Mouse (Mus musculus): ENCODE measurements at regions not wholly inside any gene's neighbourhood (a gene's known extent, or its start where the extent isn't known, plus 50 kb on each side); places are given as distances from the start of the nearest gene placed in this dataset.

DNA sequence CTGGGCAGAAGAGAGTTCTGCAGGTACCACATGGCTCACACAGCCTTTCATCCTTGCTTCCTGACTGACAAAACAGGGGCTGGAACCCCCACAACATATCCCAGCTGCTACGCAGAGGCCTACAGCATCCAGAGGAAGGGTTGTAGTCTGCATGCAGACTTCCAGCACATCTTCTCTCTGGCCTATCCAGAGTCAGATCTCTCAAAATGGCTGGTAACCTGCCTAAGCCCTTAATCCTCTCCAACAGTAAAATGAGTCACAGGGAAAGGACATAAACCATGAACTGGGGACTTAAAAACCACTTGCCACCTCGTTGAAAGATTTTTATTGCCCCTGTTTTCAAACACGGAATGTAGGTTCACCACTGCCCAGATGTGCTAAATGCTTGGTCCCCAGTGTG, 183.6 kb upstream of the Spred2 start:
- no peak for DNase-seq (ENCODE audit: low read depth, low spot score)

- DNase-seq (ENCODE audit: low read depth, low spot score): peak; percentile 28
Measured at GRCm38 (mm10) chr11:19747097-19747972, 176.8 kb upstream of the Spred2 start.

- DNase-seq (ENCODE audit: low read depth, low spot score): no peak
Measured at GRCm38 (mm10) chr11:19747973-19748559, 176.1 kb upstream of the Spred2 start.

- DNase-seq (ENCODE audit: low read depth, low spot score): no peak
Measured at GRCm38 (mm10) chr11:19758892-19759291, 165.3 kb upstream of the Spred2 start.

- DNase-seq (ENCODE audit: low read depth, low spot score): peak; percentile 84
Measured at GRCm38 (mm10) chr11:19760861-19761693, 163.1 kb upstream of the Spred2 start.

- DNase-seq (ENCODE audit: low read depth, low spot score): no peak
Measured at GRCm38 (mm10) chr11:19761694-19761976, 162.5 kb upstream of the Spred2 start.

DNA sequence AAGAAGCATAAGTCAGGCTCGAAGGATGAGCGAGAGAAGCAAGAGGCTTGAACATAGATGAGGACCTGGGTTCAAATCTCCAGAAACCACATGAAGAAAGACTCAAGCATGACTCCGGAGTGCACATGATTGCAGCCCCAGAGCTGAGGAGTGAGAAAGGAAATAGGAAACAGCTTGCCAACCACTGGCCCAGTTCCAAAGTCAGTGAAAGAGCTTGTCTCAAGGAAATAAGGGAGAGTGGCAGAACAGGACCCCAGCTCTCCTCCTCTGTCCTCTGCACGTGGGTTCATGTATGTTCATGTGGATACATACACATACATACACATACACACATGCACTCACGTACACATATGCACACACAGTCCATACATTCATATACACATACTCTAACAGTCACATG, 156.9 kb upstream of the Spred2 start:
- DNase-seq (ENCODE audit: low read depth, low spot score): no peak

GRCm38 (mm10) chr11:19767871-19768270, 156.3 kb upstream of the Spred2 start:
- DNase-seq (ENCODE audit: low read depth, low spot score): no peak

DNA sequence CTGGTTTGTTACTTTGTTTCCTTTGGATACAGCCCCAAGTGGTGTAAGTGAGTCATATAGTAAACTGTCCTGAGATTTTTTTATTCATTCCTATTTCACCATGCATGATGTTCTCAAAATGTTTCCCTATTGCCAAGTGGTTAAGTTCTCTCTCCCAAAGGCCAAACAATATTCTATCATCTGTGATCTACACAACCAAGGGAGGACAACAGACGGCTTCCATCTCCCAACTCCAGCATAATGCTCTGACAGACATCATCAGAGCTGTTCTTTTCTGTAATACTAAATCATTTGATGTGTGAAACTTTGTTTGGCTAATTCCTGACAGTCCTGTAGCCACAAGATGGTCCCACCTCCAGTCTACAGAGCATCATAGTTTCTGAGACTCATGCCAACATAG, 155.2 kb upstream of the Spred2 start:
- no peak for DNase-seq (ENCODE audit: low read depth, low spot score)

DNA sequence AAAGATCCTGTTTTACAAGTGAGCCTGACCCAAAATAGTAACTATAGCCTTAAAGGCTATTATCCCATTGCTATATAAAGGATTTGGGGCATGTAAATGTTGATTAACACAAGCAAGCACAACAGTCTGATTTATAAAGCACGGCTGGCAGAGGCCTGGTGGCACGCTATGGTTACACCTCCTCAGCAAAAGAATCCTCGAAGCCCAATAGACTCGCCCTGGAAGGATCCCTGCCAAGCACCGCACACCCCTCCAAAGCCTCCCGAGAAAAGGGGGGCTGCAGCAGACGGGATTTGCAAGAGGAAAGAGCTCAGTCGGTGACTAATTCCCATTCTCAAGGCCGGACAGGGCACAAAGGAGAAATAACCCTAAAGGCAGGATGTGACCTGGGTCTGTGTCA, 150.2 kb upstream of the Spred2 start:
- no peak for DNase-seq (ENCODE audit: low read depth, low spot score)

DNA sequence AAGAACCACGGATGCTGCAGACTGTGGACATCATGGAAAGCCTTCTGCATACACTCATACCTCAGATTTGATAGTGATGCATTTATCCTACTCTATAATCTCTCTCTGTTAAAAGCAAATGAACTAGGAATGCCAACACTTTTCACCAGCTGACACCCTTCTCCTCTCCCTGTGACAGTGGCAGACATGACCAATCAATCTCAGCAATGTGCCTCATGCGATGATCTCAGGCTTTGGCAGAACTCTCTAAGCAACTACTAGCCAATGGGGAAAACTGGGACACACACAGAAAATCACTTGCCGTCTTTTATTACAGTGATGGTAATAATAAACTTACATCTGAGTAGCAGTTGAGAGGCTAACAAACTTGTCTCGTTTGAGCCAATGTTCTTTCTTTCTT, 148.4 kb upstream of the Spred2 start:
- no peak for DNase-seq (ENCODE audit: low read depth, low spot score)

- DNase-seq (ENCODE audit: low read depth, low spot score): no peak
Measured at GRCm38 (mm10) chr11:19776473-19777200, 147.5 kb upstream of the Spred2 start.

DNA sequence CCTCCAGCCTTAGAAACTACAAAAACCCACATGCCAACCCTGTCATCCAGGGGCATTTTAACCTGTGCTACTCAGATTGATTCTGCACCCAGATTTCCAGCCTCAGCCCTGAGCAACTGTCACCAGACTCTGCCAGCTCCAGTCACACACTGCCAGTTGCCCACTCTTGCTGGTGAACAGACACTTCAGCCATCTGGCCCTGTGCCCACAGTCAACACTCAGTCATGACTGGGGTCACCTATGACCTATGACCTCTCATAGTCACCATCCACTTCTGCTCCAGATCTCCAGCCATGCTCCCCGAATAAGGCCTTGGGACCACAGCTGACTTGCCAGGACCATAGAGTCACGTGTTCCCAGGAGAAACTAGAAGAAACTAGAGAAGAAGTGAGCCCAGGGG, 146.0 kb upstream of the Spred2 start:
- DNase-seq (ENCODE audit: low read depth, low spot score): no peak

- DNase-seq (ENCODE audit: low read depth, low spot score): no peak
Measured at GRCm38 (mm10) chr11:19785110-19785509, 139.1 kb upstream of the Spred2 start.

GRCm38 (mm10) chr11:19796950-19797670, 127.1 kb upstream of the Spred2 start:
- DNase-seq (ENCODE audit: low read depth, low spot score): no peak

- DNase-seq (ENCODE audit: low read depth, low spot score): no peak
Measured at GRCm38 (mm10) chr11:19809359-19809758, 114.8 kb upstream of the Spred2 start.

DNA sequence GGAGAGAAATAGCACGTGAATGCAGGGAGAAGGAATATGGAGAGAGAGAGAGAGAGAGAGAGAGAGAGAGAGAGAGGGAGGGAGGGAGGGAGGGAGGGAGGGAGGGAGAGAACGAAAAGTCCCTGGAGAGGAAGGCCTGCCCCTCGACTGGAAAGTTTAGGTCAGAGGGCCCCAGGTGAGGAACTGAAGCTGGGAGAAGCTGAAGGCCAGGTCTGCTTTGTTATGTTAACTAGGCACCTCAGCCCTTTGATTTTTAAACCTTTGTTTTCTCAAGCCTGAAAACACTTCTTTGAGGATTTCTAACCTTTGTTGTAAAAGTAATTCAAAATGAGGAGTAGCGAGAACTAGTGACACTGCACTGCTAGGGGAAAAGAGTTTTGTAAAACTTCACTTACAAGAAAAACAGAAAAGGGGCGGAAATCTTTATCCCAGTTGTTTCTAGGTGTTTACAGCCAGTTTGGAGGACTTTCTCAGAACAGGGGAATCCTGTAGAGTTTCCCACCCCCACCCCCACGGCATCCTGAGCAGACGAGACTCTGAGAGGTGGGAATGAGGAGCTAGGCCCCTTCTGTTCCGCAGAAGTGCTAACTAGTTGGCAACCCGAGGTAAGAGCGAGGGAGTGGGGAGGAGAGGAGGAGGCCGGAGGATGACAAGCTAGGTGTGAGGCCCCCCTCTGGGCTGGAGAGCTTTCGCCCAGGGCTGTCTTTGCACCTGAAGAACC, 112.7 kb upstream of the Spred2 start:
- DNase-seq (ENCODE audit: low read depth, low spot score): no peak

DNA sequence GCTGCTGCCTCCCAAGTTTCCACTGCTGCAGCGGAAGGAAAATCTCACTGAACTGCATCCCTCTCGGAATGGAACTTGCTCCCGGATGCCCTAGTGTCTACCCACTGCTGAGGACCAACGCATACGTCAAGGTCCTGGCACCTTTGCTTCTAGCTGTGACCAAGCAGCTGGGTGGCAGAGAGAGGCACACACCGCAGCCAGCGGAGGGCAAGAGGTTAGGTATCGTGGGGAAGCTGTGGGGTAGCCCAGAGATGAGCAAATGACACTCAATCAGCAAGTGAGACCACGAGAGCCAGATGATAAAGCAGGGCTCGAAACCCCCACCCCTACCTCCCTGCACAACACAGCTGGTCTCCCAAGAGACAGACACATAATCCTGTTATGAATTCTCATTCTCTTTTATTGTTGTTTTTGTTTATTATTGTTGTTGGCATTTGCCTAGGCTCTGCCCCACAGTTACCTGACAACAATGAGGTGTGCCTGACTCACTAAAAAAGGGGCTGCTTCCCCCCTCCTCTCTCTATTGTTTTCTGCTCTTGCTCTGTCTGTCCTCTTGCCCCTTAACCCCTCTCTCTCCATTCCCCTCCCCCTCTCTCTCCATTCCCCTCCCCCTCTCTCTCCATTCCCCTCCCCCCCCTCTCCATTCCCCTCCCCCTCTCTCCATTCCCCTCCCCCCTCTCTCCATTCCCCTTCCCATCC, 112.0 kb upstream of the Spred2 start:
- DNase-seq (ENCODE audit: low read depth, low spot score): no peak

DNA sequence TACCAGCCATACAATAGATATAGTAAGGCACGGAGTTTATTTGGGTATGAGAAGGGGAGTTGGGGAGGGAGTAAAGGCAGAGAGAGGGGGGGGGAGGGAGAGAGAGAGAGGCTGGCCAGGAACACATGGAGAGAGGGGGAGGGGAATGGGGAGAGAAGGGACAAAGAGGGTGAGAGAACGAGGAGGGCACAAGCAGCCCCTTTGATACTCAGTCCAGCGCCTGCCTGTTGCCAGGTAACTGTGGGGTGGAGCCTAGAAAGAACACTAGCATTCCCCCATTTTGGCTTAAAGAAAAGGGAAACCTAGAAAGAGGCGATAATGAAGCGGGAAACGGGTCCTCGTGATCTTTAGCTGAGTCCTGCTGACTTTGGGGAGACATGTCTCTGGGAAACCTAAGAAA, 110.6 kb upstream of the Spred2 start:
- DNase-seq (ENCODE audit: low read depth, low spot score): no peak

DNA sequence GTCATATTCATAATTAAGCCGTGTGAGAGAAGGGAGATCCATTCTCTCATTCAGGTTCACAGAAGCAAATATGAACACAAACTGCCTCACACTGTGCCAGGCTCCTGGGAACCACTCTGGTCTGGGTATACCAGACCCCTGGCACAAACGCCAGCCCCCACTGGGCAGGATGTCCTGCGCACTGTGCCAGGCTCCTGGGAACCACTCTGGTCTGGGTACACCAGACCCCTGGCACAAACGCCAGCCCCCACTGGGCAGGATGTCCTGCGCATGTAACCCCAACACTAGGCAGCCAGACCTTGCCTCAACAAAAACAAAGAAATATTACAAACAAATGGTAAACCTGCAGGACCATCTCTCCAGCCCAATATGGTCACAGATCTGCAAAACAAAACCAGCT, 101.2 kb upstream of the Spred2 start:
- DNase-seq (ENCODE audit: low read depth, low spot score): no peak

Measured in mesoderm, embryonic 11.5 days (tissue).